Mouse (Mus musculus) heart, embryonic 16.5 days (tissue): ENCODE measurements around the gene Igf2bp2. TPM values are rescaled to one million over a fixed set of nuclear protein-coding genes. Genes with fewer than 3 reads are reported as not detected.

Source experiments
- ATAC-seq: fragments of 200-750 bp; cut with Nextera tagmentation; replicated peaks from 2 replicates; pipeline ENCODE4 v1.8.0; 2017; ENCODE audit warnings: moderate number of reproducible peaks; ENCODE audit not compliant: insufficient read depth, low FRiP score; ENCODE audit errors: extremely low read depth
- H3K27ac ChIP-seq: fragments of 300-500 bp; sonication (generic); 2 replicates; pipeline ENCODE4 v1.5.1; 2014; ENCODE audit warnings: mild to moderate bottlenecking, low read length, control low read depth, moderate library complexity
- H3K27me3 ChIP-seq: fragments of 300-500 bp; sonication (generic); 2 replicates; pipeline ENCODE4 v1.6.1; 2014; ENCODE audit warnings: low read length, mixed read lengths; ENCODE audit not compliant: control insufficient read depth, insufficient read depth
- H3K36me3 ChIP-seq: fragments of 300-500 bp; sonication (generic); 2 replicates; pipeline ENCODE4 v1.6.1; 2014; ENCODE audit not compliant: control insufficient read depth, insufficient read depth
- H3K4me1 ChIP-seq: fragments of 300-500 bp; sonication (generic); 2 replicates; pipeline ENCODE4 v1.6.1; 2014; ENCODE audit warnings: low read length, mixed read lengths; ENCODE audit not compliant: control insufficient read depth, insufficient read depth
- H3K4me2 ChIP-seq: fragments of 300-500 bp; sonication (generic); 2 replicates; pipeline ENCODE4 v1.6.1; 2014; ENCODE audit warnings: low read depth, mild to moderate bottlenecking, control low read depth, low read length
- H3K4me3 ChIP-seq: fragments of 300-500 bp; sonication (generic); 2 replicates; pipeline ENCODE4 v1.5.1; 2014; ENCODE audit warnings: mild to moderate bottlenecking, control low read depth, low read length
- H3K9ac ChIP-seq: fragments of 300-500 bp; sonication (generic); 2 replicates; pipeline ENCODE4 v1.6.1; 2014; ENCODE audit warnings: low read length, control low read depth
- H3K9me3 ChIP-seq: fragments of 300-500 bp; sonication (generic); replicated peaks from 2 replicates; pipeline ENCODE4 v1.6.1; 2016; ENCODE audit warnings: low read length; ENCODE audit not compliant: control insufficient read depth
- WGBS: fragments of 180-500 bp; shearing (Covaris S2); extraction: QIAGEN DNeasy Blood & Tissue Kit; methylation state at CpG from one replicate; pipeline ENCODE4 v1.1.7; 2014; 5-methylcytosine and 5-hydroxymethylcytosine counted together
- polyA plus RNA-seq: library from polyadenylated mRNA; unstranded; fragments of >200 nt; fragmentation: Nextera tagmentation; extraction: Ambion mirVana; gene quantifications from 2 replicates; pipeline ENCODE4 v1.2.1, GENCODE M21; 2015

Gene Igf2bp2
- polyA plus RNA-seq, 1 experiment from 2014 or later: 34.5 TPM

DNA sequence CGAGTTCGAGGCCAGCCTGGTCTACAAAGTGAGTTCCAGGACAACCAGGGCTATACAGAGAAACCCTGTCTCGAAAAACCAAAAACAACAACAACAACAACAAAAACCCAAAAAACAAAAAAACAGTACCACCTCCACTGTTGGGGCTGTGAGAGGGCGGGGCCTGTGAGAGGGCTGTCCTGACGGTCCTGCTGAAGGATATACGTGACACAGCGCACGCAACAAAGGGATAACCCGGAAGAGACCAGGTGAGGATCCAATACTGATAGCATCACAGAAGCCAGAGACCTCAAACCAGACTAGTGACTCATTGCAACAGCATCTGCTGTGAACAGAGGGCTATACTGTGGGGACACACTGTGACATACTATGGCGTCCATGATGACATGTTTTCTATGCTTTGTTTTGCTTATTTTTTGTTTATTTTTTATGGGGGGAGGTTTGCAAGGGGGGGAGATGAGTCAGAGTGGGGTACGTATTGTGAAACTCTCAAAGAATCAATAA lies 10.1 kb downstream of the Igf2bp2 start:
- 88% methylated on average over 11 of the region's 11 CpGs for WGBS
- H3K4me2 ChIP-seq: no peak overlapping the region
- no peaks in the 10 kb centered on the region for H3K36me3 ChIP-seq
- H3K27me3 ChIP-seq: no peaks in the 10 kb centered on the region
- no peak overlapping the region for H3K27ac ChIP-seq
- H3K4me3 ChIP-seq: no peak overlapping the region
- peaks cover 21% of the 10 kb centered on the region for H3K4me1 ChIP-seq
- H3K9me3 ChIP-seq: no peaks in the 10 kb centered on the region
- no peak for ATAC-seq
- H3K9ac ChIP-seq: no peak overlapping the region

- Histone ChIP-seq H3K4me3 (no peak overlapping the region), H3K4me2 (peak overlapping the region; percentile 40), H3K9me3 (no peaks in the 10 kb centered on the region), H3K9ac (peak overlapping the region; percentile 49; the same call in 1 of the 2 replicates), H3K27ac (peak overlapping the region; percentile 65), H3K27me3 (no peaks in the 10 kb centered on the region), H3K4me1 (peaks cover 26% of the 10 kb centered on the region), H3K36me3 (no peaks in the 10 kb centered on the region)
- ATAC-seq: peak; percentile 78
- 19% methylated on average over 10 of the region's 11 CpGs for WGBS
These were observed 11.3 kb downstream of the Igf2bp2 start for GRCm38 (mm10) chr16:22151706-22152315.

GRCm38 (mm10) chr16:22150421-22150820 lies 12.7 kb downstream of the Igf2bp2 start:
- H3K9me3 ChIP-seq: no peaks in the 10 kb centered on the region
- 7% methylated on average over 2 of the region's 2 CpGs for WGBS
- H3K4me3 ChIP-seq: peak overlapping the region; percentile 33
- peak overlapping the region; percentile 45 for H3K9ac ChIP-seq
- H3K36me3 ChIP-seq: no peaks in the 10 kb centered on the region
- H3K27ac ChIP-seq: peak overlapping the region; percentile 73
- peak; percentile 37; the same call in 1 of the 2 replicates for ATAC-seq
- H3K27me3 ChIP-seq: no peaks in the 10 kb centered on the region
- peak overlapping the region; percentile 56 for H3K4me2 ChIP-seq
- peaks cover 28% of the 10 kb centered on the region for H3K4me1 ChIP-seq

GRCm38 (mm10) chr16:22149659-22150345 lies 13.3 kb downstream of the Igf2bp2 start:
- peak overlapping the region; percentile 56 for H3K4me2 ChIP-seq
- H3K4me1 ChIP-seq: peaks cover 28% of the 10 kb centered on the region
- H3K9me3 ChIP-seq: no peaks in the 10 kb centered on the region
- H3K36me3 ChIP-seq: no peaks in the 10 kb centered on the region
- no peaks in the 10 kb centered on the region for H3K27me3 ChIP-seq
- peak overlapping the region; percentile 45; the same call in 1 of the 2 replicates for H3K9ac ChIP-seq
- H3K27ac ChIP-seq: peak overlapping the region; percentile 73; the same call in 1 of the 2 replicates
- no peak overlapping the region for H3K4me3 ChIP-seq
- no peak for ATAC-seq
- WGBS: 57% methylated on average over 10 of the region's 10 CpGs

DNA sequence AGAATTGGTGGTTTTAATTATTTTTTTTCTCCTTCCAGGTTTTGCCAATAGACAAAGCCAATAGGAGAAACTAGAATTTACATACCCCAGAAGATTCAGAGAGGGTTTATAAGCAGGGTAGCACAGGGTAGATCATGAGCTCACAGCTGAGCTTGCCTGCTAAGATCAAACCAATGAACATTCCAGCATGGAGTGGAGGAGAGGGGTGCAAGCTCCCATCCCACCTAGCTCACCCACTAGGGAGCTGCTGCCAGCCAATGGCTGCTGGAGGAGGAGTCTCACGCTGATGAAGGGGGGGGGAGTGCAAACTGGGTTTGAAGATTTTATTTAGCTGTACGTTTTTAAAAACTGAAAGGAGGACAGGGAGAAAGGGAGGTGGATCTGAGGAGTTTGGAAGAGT lies 14.0 kb downstream of the Igf2bp2 start:
- Histone ChIP-seq H3K27ac (no peak overlapping the region), H3K4me3 (no peak overlapping the region), H3K9me3 (no peaks in the 10 kb centered on the region), H3K4me1 (peaks cover 28% of the 10 kb centered on the region), H3K4me2 (no peak overlapping the region), H3K36me3 (no peaks in the 10 kb centered on the region), H3K9ac (no peak overlapping the region), H3K27me3 (no peaks in the 10 kb centered on the region)
- 41% methylated on average over 2 of the region's 2 CpGs for WGBS
- ATAC-seq: no peak

DNA sequence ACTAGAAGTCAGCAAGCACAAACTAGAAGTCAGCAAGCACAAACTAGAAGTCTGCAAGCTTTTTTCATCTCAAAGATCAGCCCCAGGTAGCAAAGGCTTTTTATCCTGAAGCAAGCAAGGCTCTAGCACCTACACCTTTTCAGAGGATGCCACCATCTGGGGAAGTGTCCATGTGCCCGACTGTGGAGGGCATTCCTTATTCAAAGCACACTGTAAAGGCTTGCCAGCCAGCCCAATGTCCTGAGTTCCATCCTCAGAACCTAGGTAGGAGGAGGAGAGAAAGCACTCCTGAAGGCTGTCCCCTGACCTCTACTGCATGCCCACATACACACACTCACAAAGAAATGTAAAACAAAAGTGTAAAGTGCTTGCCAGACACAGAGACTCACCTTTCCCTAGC lies 16.0 kb downstream of the Igf2bp2 start:
- Histone ChIP-seq H3K27me3 (no peaks in the 10 kb centered on the region), H3K36me3 (no peaks in the 10 kb centered on the region), H3K9ac (no peak overlapping the region), H3K4me3 (no peak overlapping the region), H3K4me1 (peaks cover 26% of the 10 kb centered on the region), H3K4me2 (no peak overlapping the region), H3K27ac (no peak overlapping the region), H3K9me3 (no peaks in the 10 kb centered on the region)
- WGBS: 52% methylated on average over 1 of the region's 1 CpGs
- ATAC-seq: no peak

- H3K4me1 ChIP-seq: peaks cover 20% of the 10 kb centered on the region
- H3K27me3 ChIP-seq: no peaks in the 10 kb centered on the region
- H3K4me3 ChIP-seq: no peak overlapping the region
- no peak overlapping the region for H3K4me2 ChIP-seq
- no peaks in the 10 kb centered on the region for H3K36me3 ChIP-seq
- no peak overlapping the region for H3K9ac ChIP-seq
- ATAC-seq: no peak
- 61% methylated on average over 7 of the region's 7 CpGs for WGBS
- H3K9me3 ChIP-seq: no peaks in the 10 kb centered on the region
- no peak overlapping the region for H3K27ac ChIP-seq
These were observed 17.0 kb downstream of the Igf2bp2 start for GRCm38 (mm10) chr16:22146071-22146470.

- no peak overlapping the region for H3K4me2 ChIP-seq
- no peaks in the 10 kb centered on the region for H3K9me3 ChIP-seq
- peaks cover 13% of the 10 kb centered on the region for H3K4me1 ChIP-seq
- no peak for ATAC-seq
- WGBS: 77% methylated on average over 6 of the region's 6 CpGs
- no peak overlapping the region for H3K4me3 ChIP-seq
- no peaks in the 10 kb centered on the region for H3K27me3 ChIP-seq
- no peak overlapping the region for H3K9ac ChIP-seq
- no peaks in the 10 kb centered on the region for H3K36me3 ChIP-seq
- no peak overlapping the region for H3K27ac ChIP-seq
These were observed 18.6 kb downstream of the Igf2bp2 start for GRCm38 (mm10) chr16:22144490-22144889.

- no peak overlapping the region for H3K4me2 ChIP-seq
- no peak overlapping the region for H3K27ac ChIP-seq
- 78% methylated on average over 6 of the region's 6 CpGs for WGBS
- no peak overlapping the region for H3K9ac ChIP-seq
- H3K27me3 ChIP-seq: no peaks in the 10 kb centered on the region
- H3K4me1 ChIP-seq: no peaks in the 10 kb centered on the region; the same call in 1 of the 2 replicates
- H3K4me3 ChIP-seq: no peak overlapping the region
- no peaks in the 10 kb centered on the region for H3K36me3 ChIP-seq
- H3K9me3 ChIP-seq: no peaks in the 10 kb centered on the region
- ATAC-seq: no peak
These were observed 22.2 kb downstream of the Igf2bp2 start for GRCm38 (mm10) chr16:22140861-22141260.
